Mouse (Mus musculus): ENCODE measurements around the gene Zic5. TPM values are rescaled to one million over a fixed set of nuclear protein-coding genes. Genes with fewer than 3 reads are reported as not detected.

Zic5 gene
- polyA plus RNA-seq, 1 experiment, result not detected

DNA sequence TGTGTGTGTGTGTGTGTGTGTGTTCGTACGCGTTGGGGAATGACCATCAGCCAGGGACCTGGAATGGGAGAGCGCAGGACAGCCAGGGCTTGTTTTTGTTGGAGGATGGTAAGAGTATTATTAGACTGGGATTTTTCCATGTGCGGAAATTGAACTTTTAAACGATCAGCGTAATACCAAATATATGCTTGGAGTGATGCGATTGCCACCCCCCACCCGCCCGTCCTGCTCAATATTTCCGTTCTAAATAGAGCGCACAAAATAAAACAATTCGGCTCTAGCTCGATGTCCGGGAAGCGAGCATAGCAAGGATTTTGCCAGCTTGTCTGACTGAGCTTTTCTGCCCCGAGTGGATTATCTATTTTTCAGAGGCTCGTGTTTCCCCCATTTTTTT lies 11.3 kb upstream of the Zic5 start:
- Histone ChIP-seq H3K27ac (ENCODE audit: insufficient read depth, low read depth, low read length) (peak overlapping the region; percentile 81; the same call in 1 of the 2 replicates), H3K4me1 (ENCODE audit: control insufficient read depth, insufficient read depth, low read length) (peaks cover 9% of the 10 kb centered on the region), H3K4me3 (ENCODE audit: insufficient read depth, low read depth, low read length) (peak overlapping the region; percentile 59)
- TF ChIP-seq POLR2A (IDR thresholded peaks at IDR 0.05; ENCODE audit: insufficient read depth, low read depth, low read length) (no peak), CTCF (IDR thresholded peaks at IDR 0.05; ENCODE audit: insufficient read depth, low read depth, low read length) (no peak)
- 1% methylated on average over 18 of the region's 18 CpGs for WGBS

- H3K4me3 ChIP-seq (ENCODE audit: insufficient read depth, low read depth, low read length), result peak overlapping the region; percentile 59
- no peak for TF ChIP-seq CTCF (IDR thresholded peaks at IDR 0.05; ENCODE audit: insufficient read depth, low read depth, low read length)
- no peak for TF ChIP-seq POLR2A (IDR thresholded peaks at IDR 0.05; ENCODE audit: insufficient read depth, low read depth, low read length)
- 1% methylated on average over 62 of the region's 62 CpGs for WGBS
Observed at GRCm38 (mm10) chr14:122476041-122476821, 10.8 kb upstream of the Zic5 start.

DNA sequence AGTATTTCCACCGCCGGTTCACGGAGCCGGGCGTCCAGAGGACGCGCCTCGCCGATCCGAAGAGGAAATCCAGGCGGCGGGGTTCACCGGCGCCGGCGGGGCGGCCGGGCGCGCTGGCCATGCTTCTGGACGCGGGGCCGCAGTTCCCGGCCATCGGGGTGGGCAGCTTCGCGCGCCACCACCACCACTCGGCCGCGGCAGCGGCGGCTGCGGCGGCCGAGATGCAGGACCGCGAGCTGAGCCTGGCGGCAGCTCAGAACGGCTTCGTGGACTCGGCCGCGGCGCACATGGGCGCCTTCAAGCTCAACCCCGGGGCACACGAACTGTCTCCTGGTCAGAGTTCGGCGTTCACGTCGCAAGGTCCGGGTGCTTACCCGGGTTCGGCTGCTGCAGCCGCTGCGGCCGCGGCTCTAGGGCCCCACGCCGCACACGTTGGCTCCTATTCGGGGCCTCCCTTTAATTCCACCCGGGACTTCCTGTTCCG lies 10.1 kb upstream of the Zic5 start:
- H3K27ac ChIP-seq (ENCODE audit: insufficient read depth, low read depth, low read length), result peak overlapping the region; percentile 81
- H3K4me1 ChIP-seq (ENCODE audit: control insufficient read depth, insufficient read depth, low read length), result peaks cover 9% of the 10 kb centered on the region
- H3K4me3 ChIP-seq (ENCODE audit: insufficient read depth, low read depth, low read length), result peak overlapping the region; percentile 59
- under 1% methylated on average over 59 of the region's 65 CpGs for WGBS
- no peak for TF ChIP-seq POLR2A (IDR thresholded peaks at IDR 0.05; ENCODE audit: insufficient read depth, low read depth, low read length)
- no peak for TF ChIP-seq CTCF (IDR thresholded peaks at IDR 0.05; ENCODE audit: insufficient read depth, low read depth, low read length)

More at GRCm38 (mm10) chr14:122476041-122476821, 10.8 kb upstream of the Zic5 start:
- H3K4me1 ChIP-seq (ENCODE audit: control insufficient read depth, insufficient read depth, low read length), result peaks cover 9% of the 10 kb centered on the region
- peak overlapping the region; percentile 81 for H3K27ac ChIP-seq (ENCODE audit: insufficient read depth, low read depth, low read length)

DNA sequence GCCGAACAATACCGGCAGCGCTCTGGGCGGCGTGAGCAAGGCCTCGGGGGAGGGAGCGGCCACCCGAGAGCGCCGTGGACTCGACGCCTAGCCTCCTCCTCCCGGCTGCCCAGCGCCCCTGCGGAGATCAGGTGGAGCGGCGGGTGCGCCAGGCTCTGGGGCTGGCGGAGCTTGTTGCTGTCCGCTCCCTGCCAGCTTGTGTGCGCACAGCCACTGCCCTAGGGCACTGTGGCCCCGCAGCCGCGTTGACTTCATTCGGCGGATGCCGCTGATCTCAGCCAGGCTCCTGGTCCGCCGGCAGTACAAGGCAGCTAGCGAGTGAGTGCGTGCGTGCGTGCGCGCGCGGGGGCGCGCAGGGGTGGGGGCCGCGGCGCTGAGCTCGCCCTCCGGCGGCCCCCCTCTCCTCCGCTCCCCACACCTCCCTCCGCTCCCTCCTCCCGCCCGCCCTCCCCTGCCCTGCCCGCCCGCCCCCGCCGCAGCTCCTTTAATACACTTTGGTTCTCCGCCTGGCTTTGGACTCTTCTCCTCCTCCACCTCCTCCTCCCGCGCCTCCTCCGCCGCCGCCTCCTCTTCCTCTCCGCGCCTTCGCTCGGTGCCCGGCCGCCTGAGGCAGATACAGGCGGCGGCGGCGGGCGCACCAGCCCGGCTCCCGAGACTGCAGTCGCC lies 9.5 kb upstream of the Zic5 start, which contains the start of gene Zic2:
TSS of gene Zic2 (plus strand) at position 545 of the 666 bp plus-strand sequence.
- peaks cover 9% of the 10 kb centered on the region for H3K4me1 ChIP-seq (ENCODE audit: control insufficient read depth, insufficient read depth, low read length)
- H3K4me3 ChIP-seq (ENCODE audit: insufficient read depth, low read depth, low read length), result peak within 1 kb of the TSS; percentile 59
- peak within 1 kb of the TSS; percentile 93 for H3K27ac ChIP-seq (ENCODE audit: insufficient read depth, low read depth, low read length)
- TF ChIP-seq CTCF (IDR thresholded peaks at IDR 0.05; ENCODE audit: insufficient read depth, low read depth, low read length), result no peak
- TF ChIP-seq POLR2A (IDR thresholded peaks at IDR 0.05; ENCODE audit: insufficient read depth, low read depth, low read length), result peak; percentile 35; the same call in 1 of the 2 replicates
- WGBS, result 1% methylated on average over 47 of the region's 73 CpGs

GRCm38 (mm10) chr14:122474041-122474890 lies 8.8 kb upstream of the Zic5 start:
- 0 out of 2 replicates have a peak, but pooled peaks have one; percentile 27 for TF ChIP-seq POLR2A (IDR thresholded peaks at IDR 0.05; ENCODE audit: insufficient read depth, low read depth, low read length)
- TF ChIP-seq CTCF (IDR thresholded peaks at IDR 0.05; ENCODE audit: insufficient read depth, low read depth, low read length), result no peak
- peak overlapping the region; percentile 93 for H3K27ac ChIP-seq (ENCODE audit: insufficient read depth, low read depth, low read length)
- peaks cover 9% of the 10 kb centered on the region for H3K4me1 ChIP-seq (ENCODE audit: control insufficient read depth, insufficient read depth, low read length)
- 2% methylated on average over 57 of the region's 57 CpGs for WGBS
- H3K4me3 ChIP-seq (ENCODE audit: insufficient read depth, low read depth, low read length), result peak overlapping the region; percentile 59

DNA sequence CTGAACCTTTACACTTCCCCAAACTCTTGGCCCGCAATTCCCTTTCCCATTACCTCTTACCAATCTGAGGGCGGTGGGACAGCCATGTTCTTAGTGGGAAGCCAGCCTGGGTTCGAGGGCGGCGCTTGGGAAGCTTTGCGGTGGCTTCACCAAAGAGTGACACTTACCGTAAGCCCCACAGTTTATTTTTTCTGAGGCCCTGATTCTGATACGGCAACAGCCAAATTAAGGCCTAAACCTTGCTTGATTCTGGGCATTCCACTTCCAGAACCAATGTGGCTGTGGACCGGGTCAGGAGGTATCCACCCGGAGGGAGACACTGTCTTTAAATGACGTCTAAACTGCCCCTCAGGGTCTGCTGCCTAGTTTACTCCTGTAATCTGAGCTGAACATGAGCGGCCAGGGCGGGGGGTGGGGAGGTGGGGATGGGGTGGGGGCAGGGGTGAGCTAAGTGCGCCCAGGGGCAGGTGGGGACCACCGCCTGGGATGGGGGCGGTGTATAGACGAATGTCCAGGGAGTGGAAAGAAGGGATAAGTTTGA lies 7.8 kb upstream of the Zic5 start:
- Histone ChIP-seq H3K27ac (ENCODE audit: insufficient read depth, low read depth, low read length) (0 out of 2 replicates have a peak overlapping the region, but pooled peaks have one; percentile 63), H3K4me1 (ENCODE audit: control insufficient read depth, insufficient read depth, low read length) (peaks cover 9% of the 10 kb centered on the region), H3K4me3 (ENCODE audit: insufficient read depth, low read depth, low read length) (peak overlapping the region; percentile 20; the same call in 1 of the 2 replicates)
- TF ChIP-seq CTCF (IDR thresholded peaks at IDR 0.05; ENCODE audit: insufficient read depth, low read depth, low read length), result no peak
- 43% methylated on average over 17 of the region's 17 CpGs for WGBS

DNA sequence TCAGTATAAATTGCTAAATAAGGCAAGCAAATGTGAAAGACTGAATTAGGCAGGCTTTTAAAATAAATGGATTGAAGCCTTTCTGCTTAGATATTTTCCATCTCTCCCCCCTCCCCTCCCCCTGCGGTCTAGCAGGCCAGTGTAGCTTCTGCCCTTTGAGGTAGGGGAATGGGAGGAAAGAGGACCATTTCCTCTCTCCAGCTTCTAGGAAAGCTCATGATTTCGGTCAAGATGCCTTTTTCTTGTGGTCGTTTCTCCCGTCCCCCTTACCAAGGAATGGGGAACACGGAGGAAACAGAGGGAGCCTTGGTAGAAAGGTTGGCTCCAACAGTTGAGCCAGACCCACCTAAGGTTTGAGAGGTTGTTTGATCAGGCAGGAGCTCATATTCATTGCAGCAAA lies 7.2 kb upstream of the Zic5 start:
- TF ChIP-seq CTCF (IDR thresholded peaks at IDR 0.05; ENCODE audit: insufficient read depth, low read depth, low read length) (no peak), POLR2A (IDR thresholded peaks at IDR 0.05; ENCODE audit: insufficient read depth, low read depth, low read length) (no peak)
- Histone ChIP-seq H3K4me1 (ENCODE audit: control insufficient read depth, insufficient read depth, low read length) (peaks cover 9% of the 10 kb centered on the region), H3K4me3 (ENCODE audit: insufficient read depth, low read depth, low read length) (no peak overlapping the region), H3K27ac (ENCODE audit: insufficient read depth, low read depth, low read length) (0 out of 2 replicates have a peak overlapping the region, but pooled peaks have one; percentile 13)
- WGBS, result 51% methylated on average over 5 of the region's 5 CpGs

DNA sequence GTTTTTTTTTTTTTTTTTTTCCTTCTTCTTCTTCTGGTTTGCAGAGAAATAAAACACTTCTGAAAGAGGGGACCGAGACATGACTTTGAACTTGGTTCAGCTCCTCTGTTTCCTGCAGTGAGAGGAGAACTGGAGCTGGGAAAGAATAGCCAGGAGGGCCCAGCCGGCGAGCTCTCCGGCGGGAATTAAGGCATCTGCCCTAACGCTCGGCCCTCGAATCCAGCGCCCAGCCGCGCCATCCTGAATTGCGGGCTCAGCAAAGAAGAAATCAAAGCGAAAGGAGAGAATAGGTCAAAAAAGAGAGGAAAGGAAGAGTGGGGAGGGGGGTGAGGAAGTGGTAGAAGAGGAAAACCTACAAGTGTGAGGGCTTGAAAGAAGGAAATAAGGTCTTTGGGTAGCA lies 6.7 kb upstream of the Zic5 start:
- H3K4me3 ChIP-seq (ENCODE audit: insufficient read depth, low read depth, low read length), result no peak overlapping the region
- peaks cover 9% of the 10 kb centered on the region for H3K4me1 ChIP-seq (ENCODE audit: control insufficient read depth, insufficient read depth, low read length)
- no peak for TF ChIP-seq CTCF (IDR thresholded peaks at IDR 0.05; ENCODE audit: insufficient read depth, low read depth, low read length)
- no peak for TF ChIP-seq POLR2A (IDR thresholded peaks at IDR 0.05; ENCODE audit: insufficient read depth, low read depth, low read length)
- 43% methylated on average over 13 of the region's 13 CpGs for WGBS
- H3K27ac ChIP-seq (ENCODE audit: insufficient read depth, low read depth, low read length), result no peak overlapping the region

Measured in olfactory bulb, adult 2 months (tissue).